Mouse (Mus musculus) lung, postnatal 0 days (tissue): ENCODE results near the gene Lgi1.

Experiments
- CTCF ChIP-seq: IDR thresholded peaks from 2 replicates; pipeline ENCODE4 v1.5.1; 2016; ENCODE audit warnings: antibody characterized with exemption, mild to moderate bottlenecking
- EP300 ChIP-seq: IDR thresholded peaks from 2 replicates; pipeline ENCODE4 v1.6.1; 2016; ENCODE audit warnings: antibody characterized with exemption, mild to moderate bottlenecking, control low read depth

GRCm38 (mm10) chr19:38315099-38315498 lies 50.8 kb downstream of the Lgi1 start:
- TF ChIP-seq CTCF (no peak), EP300 (no peak)
